Mouse (Mus musculus): ENCODE data around the gene S100a7a.

DNA sequence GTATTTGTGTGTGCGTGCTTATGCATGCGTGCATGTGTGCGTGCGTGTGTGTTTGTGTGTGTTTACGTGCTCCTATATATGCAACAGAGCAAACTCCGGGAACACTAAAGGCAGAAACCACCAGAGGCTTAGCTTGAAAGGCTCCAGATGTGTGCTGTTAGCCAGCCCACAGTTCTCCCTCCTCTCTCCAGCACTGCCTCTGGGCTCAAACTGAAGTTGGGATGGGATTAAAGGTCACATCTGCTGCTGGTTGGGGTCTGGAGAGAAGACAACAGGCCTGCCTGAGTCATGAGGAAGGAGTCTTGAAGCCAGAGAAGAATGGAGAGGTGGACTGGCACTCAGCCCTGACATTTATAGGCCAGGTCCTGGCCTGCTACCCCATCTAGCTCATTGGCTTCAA, 47.6 kb upstream of the S100a7a start:
- no peak for TF ChIP-seq CTCF (IDR thresholded peaks at IDR 0.05; ENCODE audit: low read depth)
- TF ChIP-seq EP300 (IDR thresholded peaks at IDR 0.05; ENCODE audit: low read depth) = no peak
